Mouse (Mus musculus) heart, adult 11 months (tissue): ENCODE measurements around the gene Vti1b.

ENCODE experiments used
- DNase-seq: peaks from one replicate; pipeline ENCODE4 v3.0.0; 2022

Gene Vti1b

DNA sequence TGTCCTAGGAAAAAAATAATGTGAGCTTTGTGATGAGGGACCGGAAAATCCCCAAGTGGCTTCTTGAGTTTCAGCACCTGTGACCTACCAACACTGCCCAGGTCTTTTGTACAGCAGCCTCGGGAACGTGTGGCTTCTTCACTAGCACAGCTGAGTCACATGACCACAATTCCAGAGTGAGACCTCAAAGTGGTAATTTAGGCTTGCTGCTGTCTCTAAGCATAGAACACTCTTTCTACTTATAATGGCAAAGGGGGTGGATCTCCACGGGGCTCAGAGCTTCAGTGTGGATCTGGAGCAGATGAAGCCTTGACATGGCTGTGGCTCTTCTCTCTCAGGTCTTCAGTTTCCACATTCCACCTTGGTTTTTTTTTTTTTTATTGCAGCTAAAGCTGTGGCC, 37.4 kb downstream of the Vti1b start:
- DNase-seq: peak; percentile 19

DNA sequence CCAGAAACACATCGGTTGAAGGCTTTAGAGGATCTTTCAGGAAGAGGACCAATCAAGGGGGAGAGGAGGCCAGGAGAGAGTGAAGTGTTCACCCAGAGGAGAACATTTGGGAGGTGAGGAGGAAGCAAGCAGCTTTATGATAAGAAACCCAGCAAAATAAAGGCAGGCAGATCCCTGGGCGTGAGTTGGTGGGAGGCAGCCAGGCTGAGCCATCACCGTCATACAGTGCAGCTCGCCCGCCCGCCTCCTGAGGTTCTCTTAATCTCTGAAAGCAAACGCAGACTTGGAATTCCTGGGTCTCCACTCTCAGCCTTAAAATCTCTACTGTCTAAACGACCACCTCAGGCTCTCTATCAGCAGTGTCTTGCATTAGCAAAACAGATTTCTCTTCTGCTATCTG, 37.8 kb downstream of the Vti1b start:
- peak; percentile 52 for DNase-seq

DNA sequence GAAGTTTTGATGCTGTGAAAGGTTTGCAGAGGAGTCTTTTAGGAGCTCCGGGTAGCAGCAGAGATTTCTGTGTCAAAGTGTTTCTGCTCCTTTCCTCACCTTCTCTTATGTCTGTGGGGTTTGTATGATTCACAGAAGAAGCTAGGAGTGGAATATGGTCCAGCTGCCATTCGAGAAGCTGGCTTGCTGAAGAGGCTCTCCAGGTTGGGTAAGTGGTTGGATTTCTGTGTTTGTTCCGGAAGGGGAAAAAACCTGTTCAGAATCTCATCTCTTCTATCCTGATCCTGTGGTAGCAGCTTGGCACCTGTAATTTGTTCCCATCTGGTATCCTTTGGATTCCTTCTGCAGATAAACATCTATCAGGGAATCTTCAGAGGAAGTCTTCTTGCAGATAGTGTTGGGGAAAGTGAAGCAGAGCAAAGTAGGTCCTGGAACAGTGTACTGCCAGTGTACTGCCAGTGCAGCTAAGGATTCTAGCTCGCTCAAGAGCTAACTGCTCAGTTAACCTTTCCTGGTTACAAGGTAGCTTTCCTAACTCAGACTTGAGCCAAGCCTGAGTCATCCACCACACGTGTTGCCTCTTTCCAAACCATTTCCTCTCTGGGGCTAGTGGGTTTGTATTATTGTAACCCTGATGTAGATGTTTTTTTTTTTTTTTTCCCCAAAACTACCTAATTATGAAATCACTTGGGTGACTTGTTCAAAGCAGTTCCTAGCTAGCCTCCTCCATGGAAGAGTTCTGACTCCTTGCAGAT, 40.6 kb downstream of the Vti1b start:
- DNase-seq: peak; percentile 35

DNA sequence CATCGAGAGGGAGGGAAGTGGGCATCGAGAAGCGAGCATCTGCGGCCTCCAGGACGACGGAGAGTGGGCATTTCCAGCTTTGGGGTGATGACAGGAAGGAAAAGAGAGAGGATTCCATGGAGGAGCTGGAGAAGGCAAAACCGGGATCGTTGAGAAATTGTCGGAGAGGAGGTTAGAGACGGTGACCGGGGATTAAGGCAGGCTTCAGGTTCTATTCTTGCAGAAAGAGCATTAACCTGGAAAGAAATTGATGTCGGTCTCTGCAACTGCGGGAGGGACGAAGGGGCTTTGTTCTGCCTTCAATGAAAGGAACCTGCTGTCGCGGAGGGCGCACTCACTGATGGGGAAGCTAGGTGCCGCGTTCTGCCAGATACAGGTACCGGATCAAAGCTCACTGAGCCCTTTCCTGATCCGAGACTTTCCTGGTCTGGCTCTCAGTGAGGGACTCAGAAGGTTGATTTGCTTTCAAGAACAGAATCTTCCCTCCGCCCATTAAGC, 41.2 kb downstream of the Vti1b start:
- DNase-seq: peak; percentile 66

DNA sequence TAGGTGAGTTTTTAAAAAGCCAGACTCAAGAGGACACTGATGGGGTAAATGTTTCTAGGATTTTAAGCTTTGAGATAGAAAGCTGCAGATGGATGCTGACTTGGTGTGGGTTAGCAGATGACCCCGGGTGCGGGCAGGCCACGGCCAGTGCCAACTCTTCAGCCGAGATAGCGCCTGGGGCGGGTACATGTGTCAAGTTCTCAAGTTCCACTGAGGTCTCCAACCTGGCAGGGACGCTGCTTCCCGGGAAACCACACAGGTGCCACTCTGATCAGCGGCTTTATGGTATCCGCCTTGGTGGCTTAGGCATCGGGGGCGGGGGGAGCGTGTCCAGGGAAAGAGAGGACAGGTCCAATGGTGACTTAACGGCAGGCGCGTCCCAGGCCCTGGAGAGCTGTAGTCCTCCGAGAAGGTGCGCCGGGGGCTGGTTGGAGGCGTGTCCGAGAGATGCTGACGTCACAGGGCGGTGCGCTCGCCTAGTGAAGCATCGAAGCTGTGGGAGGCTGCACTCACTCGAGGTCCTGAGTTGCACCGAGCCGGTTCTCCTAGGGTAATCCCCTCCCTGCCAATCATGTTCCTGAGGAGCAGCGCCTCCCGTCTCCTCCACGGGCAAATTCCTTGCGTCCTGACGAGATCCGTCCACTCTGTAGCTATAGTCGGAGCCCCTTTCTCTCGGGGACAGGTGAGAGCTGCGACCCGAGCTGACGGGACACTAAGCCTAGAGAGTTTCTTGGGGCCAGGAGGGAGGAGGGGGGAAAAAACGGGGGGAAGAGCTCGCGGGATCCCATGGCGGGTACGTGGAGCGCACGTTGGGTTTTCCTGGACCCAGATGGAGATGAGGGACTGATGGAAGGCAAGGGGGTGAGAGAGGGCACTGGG, 41.9 kb downstream of the Vti1b start, which contains the start of gene Arg2:
TSS of gene Arg2 (plus strand) at position 479 of the 879 bp plus-strand sequence.
- peak; percentile 90 for DNase-seq

DNA sequence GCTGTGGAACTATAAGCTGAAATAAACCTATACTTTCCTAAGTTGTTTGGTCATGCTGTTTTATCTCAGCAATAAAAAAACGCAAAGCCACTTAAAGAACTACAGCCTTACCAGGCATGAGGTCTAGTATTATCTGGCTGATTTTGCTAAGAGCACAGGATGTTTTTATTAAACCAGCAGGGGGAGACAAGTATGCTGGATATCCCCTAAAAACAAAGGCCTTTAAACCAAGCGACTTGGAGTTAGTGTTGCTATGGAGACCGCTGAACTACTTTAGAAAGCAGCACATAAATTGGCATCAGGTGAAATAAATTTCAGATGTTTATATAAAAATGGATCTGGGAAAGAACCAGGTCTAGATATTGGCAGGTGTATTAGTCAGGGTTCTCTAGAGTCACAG, 49.6 kb downstream of the Vti1b start:
- peak; percentile 24 for DNase-seq

DNA sequence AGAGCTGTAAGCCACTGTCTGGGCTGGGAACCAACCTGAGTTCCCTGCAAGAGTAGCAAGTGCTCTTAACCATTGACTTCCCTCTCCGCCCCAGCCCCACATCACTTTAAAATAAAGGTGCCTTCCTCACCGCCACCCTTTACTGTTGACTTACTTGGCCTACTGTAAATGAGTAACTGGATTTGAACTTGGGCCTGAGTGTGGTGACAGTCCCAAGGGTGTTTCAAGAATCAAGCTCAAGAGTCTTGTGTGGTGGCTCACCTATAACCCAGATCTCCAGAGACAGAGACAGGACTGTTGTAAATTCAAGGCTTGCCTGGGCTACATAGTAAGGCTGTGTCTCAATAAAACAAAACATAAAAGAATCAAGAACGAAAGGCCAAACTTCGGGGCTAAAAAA, 53.5 kb downstream of the Vti1b start:
- peak; percentile 40 for DNase-seq
